Mouse (Mus musculus) limb, embryonic 14.5 days (tissue): ENCODE results near the gene Dnaja1. TPM values are rescaled to one million over a fixed set of nuclear protein-coding genes. Genes with fewer than 3 reads are reported as not detected.
A peak's percentile ranks its signal among the peaks of the same experiment; 100 is the strongest.

Experiments used
- ATAC-seq: fragments of 200-750 bp; cut with Nextera tagmentation; 2 replicates; pipeline ENCODE4 v1.8.0; 2017; ENCODE audit warnings: low read depth, moderate number of reproducible peaks, moderate TSS enrichment; ENCODE audit not compliant: low FRiP score
- DNase-seq: peaks from one replicate; pipeline ENCODE4 v3.0.0-alpha.2; 2015; ENCODE audit warnings: low spot score
- H3K27ac ChIP-seq: fragments of 300-500 bp; sonication (generic); replicated peaks from 2 replicates; pipeline ENCODE4 v1.5.1; 2014; ENCODE audit warnings: low read depth, mild to moderate bottlenecking, low read length, moderate library complexity, mixed read lengths
- H3K27me3 ChIP-seq: fragments of 300-500 bp; sonication (generic); 2 replicates; pipeline ENCODE4 v1.6.1; 2014; ENCODE audit warnings: low read length, mixed read lengths; ENCODE audit not compliant: control insufficient read depth, insufficient read depth
- H3K36me3 ChIP-seq: fragments of 300-500 bp; sonication (generic); 2 replicates; pipeline ENCODE4 v1.6.1; 2014; ENCODE audit warnings: mild to moderate bottlenecking, low read length, moderate library complexity, mixed read lengths; ENCODE audit not compliant: control insufficient read depth, insufficient read depth
- H3K4me1 ChIP-seq: fragments of 300-500 bp; sonication (generic); 2 replicates; pipeline ENCODE4 v1.6.1; 2014; ENCODE audit warnings: antibody characterized with exemption, low read length, mixed read lengths; ENCODE audit not compliant: control insufficient read depth, insufficient read depth
- H3K4me2 ChIP-seq: fragments of 300-500 bp; sonication (generic); replicated peaks from 2 replicates; pipeline ENCODE4 v1.6.1; 2014; ENCODE audit warnings: low read depth, mild to moderate bottlenecking, low read length, moderate library complexity; ENCODE audit not compliant: severe bottlenecking
- H3K4me3 ChIP-seq: fragments of 300-500 bp; sonication (generic); replicated peaks from 2 replicates; pipeline ENCODE4 v1.5.1; 2014; ENCODE audit warnings: low read length
- H3K9ac ChIP-seq: fragments of 300-500 bp; sonication (generic); 2 replicates; pipeline ENCODE4 v1.6.1; 2014; ENCODE audit warnings: mild to moderate bottlenecking, low read depth, low read length, moderate library complexity; ENCODE audit not compliant: severe bottlenecking
- H3K9me3 ChIP-seq: fragments of 300-500 bp; sonication (generic); 2 replicates; pipeline ENCODE4 v1.6.1; 2016; ENCODE audit warnings: low read length; ENCODE audit not compliant: control insufficient read depth
- POLR2A ChIP-seq: fragments of 200-500 bp; IDR thresholded peaks from 2 replicates; pipeline ENCODE4 v1.8.0; 2012; ENCODE audit warnings: inconsistent platforms, mild to moderate bottlenecking, moderate library complexity, borderline replicate concordance; ENCODE audit not compliant: insufficient read depth, insufficient read length; ENCODE audit errors: extremely low read depth
- WGBS: fragments of 180-500 bp; shearing (Covaris S2); extraction: QIAGEN DNeasy Blood & Tissue Kit; methylation state at CpG from one replicate; pipeline ENCODE4 v1.1.7; 2014; 5-methylcytosine and 5-hydroxymethylcytosine counted together
- polyA plus RNA-seq, 2 experiments: library from polyadenylated mRNA; depleted of rRNA in 1 of 2; stranded (reverse) in 1 of 2; unstranded in 1 of 2; fragments of >200 nt; fragmentation: Nextera tagmentation in 1 of 2; extraction: Ambion mirVana in 1 of 2; gene quantifications; 2 replicates each; pipeline versions ENCODE4 v1.2.1 to v1.2.3; 2012 to 2014

Dnaja1 gene
- polyA plus RNA-seq (2012; rRNA removed): 47.3 and 96.6 TPM in 2 replicates
- polyA plus RNA-seq (2014; fragmentation: Nextera tagmentation; extraction: Ambion mirVana): 343 and 345 TPM in 2 replicates

DNA sequence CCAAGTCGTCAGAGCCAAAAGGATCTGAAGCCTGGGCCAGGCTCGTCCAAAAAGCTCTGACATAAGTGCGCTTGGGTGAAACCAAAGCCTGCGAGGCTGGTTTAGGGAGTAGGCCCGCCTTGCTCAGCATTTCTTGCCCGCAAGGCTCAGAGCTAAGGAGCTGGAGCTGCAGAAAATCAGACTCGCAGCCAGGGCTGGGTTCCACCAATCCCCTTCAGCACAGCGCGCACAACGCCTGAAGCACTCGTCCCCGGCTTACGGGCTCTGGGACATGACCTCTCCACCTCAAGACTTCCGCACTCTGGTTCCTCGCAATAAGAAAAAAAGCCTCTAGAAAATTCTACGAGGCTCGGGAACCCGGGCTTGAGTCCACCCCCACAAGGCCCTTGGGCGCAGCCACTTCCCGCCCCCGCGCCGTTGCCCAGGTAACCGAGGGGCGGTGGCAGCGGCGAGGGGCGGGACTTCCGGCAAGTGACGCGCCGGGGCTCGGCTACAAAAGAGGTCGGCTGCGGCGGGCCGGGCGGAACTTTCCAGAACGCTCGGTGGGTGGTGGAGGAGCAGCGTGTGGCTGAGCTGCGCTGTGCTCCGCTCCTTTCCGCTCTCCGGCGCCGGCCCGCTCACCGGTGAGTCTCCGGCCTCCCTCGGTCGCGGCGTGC is at the start of gene Dnaja1:
Gene Dnaja1 (plus strand): TSS at position 140 of the 656 bp plus-strand sequence.
- ATAC-seq (peak; percentile 95), DNase-seq (peak; percentile 93)
- Histone ChIP-seq H3K27me3 (no peaks in the 10 kb centered on the region), H3K4me1 (peaks cover 27% of the 10 kb centered on the region), H3K9me3 (no peaks in the 10 kb centered on the region), H3K4me3 (peak within 1 kb of the TSS; percentile 66), H3K4me2 (peak within 1 kb of the TSS; percentile 57), H3K27ac (peak within 1 kb of the TSS; percentile 99), H3K36me3 (peaks cover 27% of the 10 kb centered on the region), H3K9ac (peak within 1 kb of the TSS; percentile 90)
- TF ChIP-seq POLR2A: peak; percentile 84
- under 1% methylated on average over 39 of the region's 54 CpGs for WGBS

DNA sequence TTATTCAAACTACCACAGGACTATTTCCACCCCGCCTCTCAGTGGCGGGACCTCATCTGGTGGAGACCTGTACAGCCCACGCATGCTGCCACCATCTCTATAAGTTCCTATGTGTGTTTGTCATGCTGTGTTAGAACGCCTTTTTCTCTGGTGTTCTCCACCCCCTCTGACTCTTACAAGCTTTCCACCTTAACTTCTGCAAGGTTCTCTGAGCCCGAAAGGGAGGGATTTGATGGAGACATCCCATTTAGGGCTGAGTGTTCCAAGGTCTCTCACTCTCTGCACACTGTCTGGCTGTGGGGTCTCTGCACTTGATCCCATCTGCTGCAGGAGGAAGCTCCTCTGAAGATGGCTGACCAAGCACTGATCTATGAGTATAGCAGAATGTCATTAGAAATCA is 48.4 kb upstream of the Dnaja1 start:
- no peaks in the 10 kb centered on the region for H3K9me3 ChIP-seq
- H3K27me3 ChIP-seq: no peaks in the 10 kb centered on the region
- H3K4me2 ChIP-seq: no peak overlapping the region
- ATAC-seq: no peak
- TF ChIP-seq POLR2A: no peak
- H3K27ac ChIP-seq: no peak overlapping the region
- 91% methylated on average over 5 of the region's 5 CpGs for WGBS
- H3K4me3 ChIP-seq: no peak overlapping the region
- H3K9ac ChIP-seq: no peak overlapping the region
- no peaks in the 10 kb centered on the region for H3K36me3 ChIP-seq
- H3K4me1 ChIP-seq: peaks cover 5% of the 10 kb centered on the region; the same call in 1 of the 2 replicates
- DNase-seq: no peak

DNA sequence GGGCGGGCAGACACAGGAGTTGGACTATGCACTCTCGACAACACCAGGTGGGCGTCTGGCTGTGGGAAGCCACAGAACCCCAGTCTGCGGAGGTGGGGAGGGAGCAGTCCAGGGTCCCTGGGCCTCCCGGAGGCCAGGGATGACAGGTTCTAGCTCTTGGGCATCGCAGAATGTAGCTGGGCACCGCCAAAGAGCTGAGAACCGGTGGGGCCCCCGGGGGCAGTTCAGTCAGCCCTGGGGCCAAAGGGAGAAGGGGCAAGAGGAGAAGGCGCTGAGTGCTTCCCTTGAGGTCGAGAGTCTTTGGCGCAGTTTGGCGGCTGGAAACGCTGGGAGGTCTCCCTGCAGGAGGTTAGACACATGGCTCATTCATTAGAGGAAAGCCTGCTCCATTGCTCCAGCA is 45.6 kb upstream of the Dnaja1 start:
- Histone ChIP-seq H3K4me2 (peak overlapping the region; percentile 32), H3K4me3 (0 out of 2 replicates have a peak overlapping the region, but pooled peaks have one; percentile 8), H3K27ac (no peak overlapping the region), H3K36me3 (no peaks in the 10 kb centered on the region), H3K9me3 (no peaks in the 10 kb centered on the region), H3K9ac (0 out of 2 replicates have a peak overlapping the region, but pooled peaks have one; percentile 37), H3K27me3 (no peaks in the 10 kb centered on the region), H3K4me1 (peaks cover 5% of the 10 kb centered on the region; the same call in 1 of the 2 replicates)
- no peak for TF ChIP-seq POLR2A
- no peak for DNase-seq
- ATAC-seq: no peak
- WGBS: 11% methylated on average over 14 of the region's 14 CpGs

- H3K9me3 ChIP-seq: no peaks in the 10 kb centered on the region
- no peak overlapping the region for H3K4me3 ChIP-seq
- H3K9ac ChIP-seq: no peak overlapping the region
- H3K27ac ChIP-seq: no peak overlapping the region
- H3K4me1 ChIP-seq: peaks cover 5% of the 10 kb centered on the region; the same call in 1 of the 2 replicates
- 0 out of 2 replicates have a peak overlapping the region, but pooled peaks have one; percentile 3 for H3K4me2 ChIP-seq
- H3K27me3 ChIP-seq: no peaks in the 10 kb centered on the region
- WGBS: 29% methylated on average over 5 of the region's 5 CpGs
- H3K36me3 ChIP-seq: no peaks in the 10 kb centered on the region
- DNase-seq: no peak
- TF ChIP-seq POLR2A: no peak
- ATAC-seq: no peak
Measured at GRCm38 (mm10) chr4:40677132-40677531, 44.8 kb upstream of the Dnaja1 start.

- Histone ChIP-seq H3K9me3 (no peaks in the 10 kb centered on the region), H3K36me3 (peaks cover 3% of the 10 kb centered on the region; the same call in 1 of the 2 replicates), H3K4me3 (no peak overlapping the region), H3K4me1 (peaks cover 5% of the 10 kb centered on the region; the same call in 1 of the 2 replicates), H3K9ac (no peak overlapping the region), H3K27ac (no peak overlapping the region), H3K27me3 (no peaks in the 10 kb centered on the region), H3K4me2 (no peak overlapping the region)
- 52% methylated on average over 5 of the region's 5 CpGs for WGBS
- DNase-seq: peak; percentile 55
- peak; percentile 14; the same call in 1 of the 2 replicates for ATAC-seq
- no peak for TF ChIP-seq POLR2A
Measured at GRCm38 (mm10) chr4:40680250-40680860, 41.6 kb upstream of the Dnaja1 start.
